22 mouse cellular contexts compared by ENCODE assay signal in the genomic region with DNA sequence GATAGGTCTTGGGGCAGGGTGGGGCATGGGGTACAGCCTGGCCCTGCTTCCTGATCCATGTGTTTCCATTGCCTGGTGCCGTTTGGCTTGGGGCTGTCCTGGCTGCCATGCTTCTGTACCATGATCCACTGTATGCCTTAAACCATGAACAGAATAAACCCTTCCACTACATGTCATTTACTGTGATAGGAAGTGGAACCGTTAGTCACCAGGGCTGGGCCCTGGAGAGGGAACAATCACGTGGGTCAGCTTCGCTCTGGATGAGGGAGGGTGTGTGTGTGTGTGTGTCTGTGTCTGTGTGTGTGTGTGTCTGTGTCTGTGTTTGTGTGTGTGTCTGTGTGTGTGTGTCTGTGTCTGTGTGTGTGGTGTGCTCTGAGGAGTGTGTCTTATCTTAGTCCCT.
DNase-seq lines count a peak whose midpoint lies in the region; ATAC-seq and TF ChIP-seq lines count a peak whose summit lies in the region.
"Had no signal": no experiment of that assay in that cellular context is flagged by ENCODE, and none has a peak within 500 bp of the region (broad histone marks: within the 10 kb centered on the region; RNA-seq: fewer than 3 reads in every experiment).

No protein-coding gene starts in this region.

- ATAC-seq in G1E (ENCODE audit: extremely low read depth, insufficient number of reproducible peaks, low FRiP score, poor library complexity, severe bottlenecking) = peak; percentile 61
- ATAC-seq in granulocyte monocyte progenitor cell, adult 5-6 weeks (replicated peaks; ENCODE audit: poor library complexity, severe bottlenecking) = peak; percentile 56
- peak; percentile 29; the same call in 1 of the 2 replicates for ATAC-seq in monocyte, adult 5-6 weeks (replicated peaks; ENCODE audit: insufficient number of reproducible peaks, low FRiP score, low TSS enrichment, poor library complexity, severe bottlenecking)
- ATAC-seq: forebrain, embryonic 13.5 days; forebrain, postnatal 0 days had no signal

- TF ChIP-seq CTCF in G1E (IDR thresholded peaks at IDR 0.05; ENCODE audit: low read depth, low read length) = no peak
- TF ChIP-seq CTCF in thymus, adult 2 months (IDR thresholded peaks at IDR 0.05; ENCODE audit: borderline replicate concordance, control insufficient read depth, extremely low read depth, insufficient read depth, low read length, poor library complexity) = no peak

- no peak overlapping the region for H3K4me3 ChIP-seq in G1E (ENCODE audit: low read depth, low read length)
- no peak overlapping the region for H3K4me3 ChIP-seq in thymus, adult 2 months (ENCODE audit: control insufficient read depth, insufficient read depth, low read length)
- H3K4me3 ChIP-seq: embryonic facial prominence, embryonic 13.5 days; forebrain, embryonic 13.5 days; gastrocnemius, adult 2 months; heart, embryonic 13.5 days; hindbrain, embryonic 15.5 days had no signal

- peaks cover 21% of the 10 kb centered on the region for H3K4me1 ChIP-seq in G1E (ENCODE audit: insufficient read depth, low read depth, low read length)
- H3K4me1 ChIP-seq in thymus, adult 2 months (replicated peaks; ENCODE audit: control insufficient read depth, insufficient read depth, low read length) = peaks cover 56% of the 10 kb centered on the region

- no peak overlapping the region for H3K27ac ChIP-seq in thymus, adult 2 months (ENCODE audit: control insufficient read depth, insufficient read depth, low read length)
- H3K27ac ChIP-seq: embryonic facial prominence, embryonic 13.5 days; forebrain, embryonic 13.5 days; gastrocnemius, adult 2 months; heart, embryonic 13.5 days; hindbrain, embryonic 15.5 days had no signal

- DNase-seq in 416B (ENCODE audit: low read depth) (peak; percentile 53), G1E (ENCODE audit: low spot score) (no peak)
- no peak for DNase-seq in gastrocnemius, adult 18-20 months (ENCODE audit: low spot score)
- no peak for DNase-seq in thymus, adult 2 months
- DNase-seq: adrenal gland, adult 2 months; adrenal gland, postnatal 25 days; B cell, adult 2 months; cerebellum, adult 11 months; cerebellum, adult 8-10 months; cerebellum, postnatal 14 days; forebrain, postnatal 0 days; gastrocnemius, adult 2 months; gastrocnemius, postnatal 25 days; heart, adult 11 months; heart, postnatal 36 days had no signal

- TF ChIP-seq POLR2A in thymus, adult 2 months (IDR thresholded peaks at IDR 0.05; ENCODE audit: control insufficient read depth, extremely low read depth, insufficient read depth, low read length, poor library complexity) = no peak

- H3K9me3 ChIP-seq in G1E (replicated peaks) = no peaks in the 10 kb centered on the region
- H3K9me3 ChIP-seq: embryonic facial prominence, embryonic 13.5 days; forebrain, embryonic 13.5 days; heart, embryonic 13.5 days; hindbrain, embryonic 15.5 days had no signal

- 49% methylated on average over 4 of the region's 4 CpGs for WGBS in thymus, adult 2 months

- no peaks in the 10 kb centered on the region for H3K36me3 ChIP-seq in G1E (replicated peaks)
- H3K36me3 ChIP-seq in thymus, adult 2 months (ENCODE audit: control insufficient read depth, insufficient read depth, low read length) = no peaks in the 10 kb centered on the region
- H3K36me3 ChIP-seq: heart, embryonic 13.5 days; hindbrain, embryonic 15.5 days had no signal

- peaks cover 2% of the 10 kb centered on the region; the same call in 1 of the 2 replicates for H3K27me3 ChIP-seq in G1E (ENCODE audit: insufficient read depth, low read length)
- no peaks in the 10 kb centered on the region for H3K27me3 ChIP-seq in thymus, adult 2 months (ENCODE audit: control insufficient read depth, insufficient read depth, low read length)
- H3K27me3 ChIP-seq: CH12.LX; embryonic facial prominence, embryonic 13.5 days; forebrain, embryonic 13.5 days; heart, embryonic 13.5 days; hindbrain, embryonic 15.5 days had no signal
